Mouse (Mus musculus): ENCODE measurements around the gene Krt80.

- TF ChIP-seq CTCF (IDR thresholded peaks at IDR 0.05; ENCODE audit: extremely low read depth, insufficient read length, insufficient replicate concordance, low read depth, low read length) (no peak), POLR2A (IDR thresholded peaks at IDR 0.05; ENCODE audit: low read depth, low read length) (no peak)
Measured at GRCm38 (mm10) chr15:101367497-101367896, 2.5 kb downstream of the Krt80 start.
